Mouse (Mus musculus): ENCODE measurements around the gene Cdk2ap2.
"Not testable (repeated sequence)": the region's sequence is repeated elsewhere in the genome, so short reads cannot be mapped to it uniquely, and the experiment has no call there.

Cdk2ap2 gene

GRCm38 (mm10) chr19:4066877-4067276 lies 30.1 kb upstream of the Cdk2ap2 start:
- no peak for DNase-seq (ENCODE audit: low spot score in 2 of 2)

DNA sequence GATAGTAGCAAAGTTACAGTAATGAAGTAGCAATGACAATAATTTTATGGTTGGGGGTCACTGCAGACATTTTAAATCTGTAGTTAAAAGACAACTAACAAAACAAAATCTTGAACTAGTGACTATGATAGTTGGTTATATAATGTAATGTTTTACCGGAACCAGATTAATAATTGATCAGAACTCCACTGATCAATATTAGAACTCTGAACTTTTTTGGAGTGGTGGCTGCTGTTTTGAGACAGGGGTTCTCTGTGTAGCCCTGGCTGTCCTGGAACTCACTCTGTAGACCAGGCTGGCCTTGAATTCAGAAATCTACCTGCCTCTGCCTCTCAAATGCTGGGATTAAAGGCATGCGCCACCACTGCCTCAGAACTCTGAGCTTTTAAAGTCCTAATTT lies 28.7 kb upstream of the Cdk2ap2 start:
- not testable (repeated sequence) for DNase-seq (ENCODE audit: low spot score in 2 of 2)

GRCm38 (mm10) chr19:4068717-4069410 lies 28.1 kb upstream of the Cdk2ap2 start:
- DNase-seq (ENCODE audit: low spot score in 2 of 2): no peak

DNA sequence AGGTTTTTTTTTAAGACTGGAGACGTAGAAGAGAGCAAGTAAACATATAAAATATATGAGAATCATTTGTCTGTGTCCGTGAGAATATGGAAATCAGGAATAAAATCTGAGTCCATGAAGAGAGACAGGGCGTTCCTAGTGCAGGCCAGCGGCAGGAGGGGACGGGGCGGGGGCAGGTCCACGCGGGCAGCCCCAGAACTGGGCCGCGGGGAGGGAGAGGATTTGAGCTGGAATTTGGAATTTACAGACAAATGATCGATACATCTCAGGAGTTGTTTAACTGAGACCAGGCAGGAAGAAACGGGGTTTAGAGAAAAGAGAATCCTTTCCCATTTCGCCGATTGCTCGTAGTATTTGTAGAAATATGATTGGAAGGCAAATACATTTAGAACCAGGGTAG lies 26.7 kb upstream of the Cdk2ap2 start:
- no peak for DNase-seq (ENCODE audit: low spot score in 2 of 2)

GRCm38 (mm10) chr19:4070756-4071155 lies 26.2 kb upstream of the Cdk2ap2 start:
- DNase-seq (ENCODE audit: low spot score in 2 of 2): no peak

DNA sequence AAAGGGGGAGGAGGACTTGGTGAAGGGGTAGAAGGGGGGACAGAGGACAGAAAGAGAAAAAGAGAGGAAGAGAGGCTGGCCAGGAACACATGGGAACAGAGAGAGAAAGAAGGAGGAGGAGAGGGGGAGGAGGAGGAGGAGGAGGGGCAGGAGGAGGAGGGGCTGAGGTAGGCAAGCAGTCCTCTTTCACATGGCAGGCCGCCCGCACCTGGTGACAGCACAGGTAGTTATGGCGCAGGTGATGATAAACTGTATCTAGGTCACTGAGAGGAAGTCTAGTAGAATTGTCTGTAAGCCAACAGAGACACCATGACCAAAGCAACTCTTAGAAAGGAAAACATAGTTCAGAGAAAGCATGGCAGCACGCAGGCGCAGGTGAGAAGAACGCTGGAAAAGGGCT lies 25.6 kb upstream of the Cdk2ap2 start:
- DNase-seq (ENCODE audit: low spot score in 2 of 2): no peak

- DNase-seq (ENCODE audit: low spot score in 2 of 2): no peak
Observed at GRCm38 (mm10) chr19:4072706-4073424, 24.1 kb upstream of the Cdk2ap2 start.

GRCm38 (mm10) chr19:4075531-4075930 lies 21.5 kb upstream of the Cdk2ap2 start:
- DNase-seq (ENCODE audit: low spot score in 2 of 2): no peak

DNA sequence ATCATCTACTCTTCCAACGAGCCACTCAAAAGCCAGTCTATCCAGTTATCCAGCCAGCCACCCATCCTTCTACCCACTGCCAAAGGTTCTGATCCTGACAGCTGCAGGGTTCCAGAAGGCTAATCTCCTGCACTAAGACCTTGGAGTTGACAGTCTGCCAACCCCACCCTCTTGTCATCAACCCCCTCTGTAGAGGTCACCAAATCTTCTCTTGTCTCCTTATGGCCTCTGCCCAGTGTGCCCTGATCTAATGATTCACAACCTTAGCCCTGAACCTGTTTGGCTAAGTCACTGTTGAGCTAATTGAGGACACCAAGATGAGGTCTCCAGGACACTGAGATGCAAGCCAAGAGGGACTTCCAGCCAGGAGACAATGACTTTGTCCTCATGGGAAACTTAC lies 17.4 kb upstream of the Cdk2ap2 start:
- peak in 1 of 2 experiments; percentile 50 for DNase-seq (ENCODE audit: low spot score in 2 of 2)

DNA sequence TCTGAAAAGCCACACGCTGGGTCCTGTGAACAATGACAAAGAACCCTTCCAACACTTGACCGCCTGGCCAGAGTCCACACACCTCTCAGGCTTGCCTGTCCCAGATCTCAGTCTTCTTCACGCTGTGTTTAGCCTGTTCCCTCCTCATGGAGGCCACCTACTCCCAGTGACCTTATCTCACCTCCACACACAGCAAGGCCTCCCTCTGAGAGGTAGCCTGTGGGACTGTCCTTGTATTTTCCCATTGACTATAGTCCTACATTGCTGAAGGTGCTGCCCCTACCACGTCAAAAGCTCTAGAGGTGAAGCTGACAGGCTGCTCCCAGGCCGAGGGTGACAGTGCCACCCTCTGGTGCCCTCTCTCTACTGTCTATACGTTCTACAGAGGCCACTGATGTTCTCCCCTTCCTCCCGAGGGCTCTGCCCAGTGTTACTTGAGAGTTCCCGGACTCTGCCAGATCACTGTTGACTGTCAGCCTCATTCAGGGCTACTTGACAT lies 16.4 kb upstream of the Cdk2ap2 start:
- DNase-seq (ENCODE audit: low spot score in 2 of 2): no peak

- no peak for DNase-seq (ENCODE audit: low spot score in 2 of 2)
Observed at GRCm38 (mm10) chr19:4081394-4081793, 15.6 kb upstream of the Cdk2ap2 start, which contains the start of gene Cabp2. Gene Cabp2, plus strand, starts transcription at chr19:4081578.

DNA sequence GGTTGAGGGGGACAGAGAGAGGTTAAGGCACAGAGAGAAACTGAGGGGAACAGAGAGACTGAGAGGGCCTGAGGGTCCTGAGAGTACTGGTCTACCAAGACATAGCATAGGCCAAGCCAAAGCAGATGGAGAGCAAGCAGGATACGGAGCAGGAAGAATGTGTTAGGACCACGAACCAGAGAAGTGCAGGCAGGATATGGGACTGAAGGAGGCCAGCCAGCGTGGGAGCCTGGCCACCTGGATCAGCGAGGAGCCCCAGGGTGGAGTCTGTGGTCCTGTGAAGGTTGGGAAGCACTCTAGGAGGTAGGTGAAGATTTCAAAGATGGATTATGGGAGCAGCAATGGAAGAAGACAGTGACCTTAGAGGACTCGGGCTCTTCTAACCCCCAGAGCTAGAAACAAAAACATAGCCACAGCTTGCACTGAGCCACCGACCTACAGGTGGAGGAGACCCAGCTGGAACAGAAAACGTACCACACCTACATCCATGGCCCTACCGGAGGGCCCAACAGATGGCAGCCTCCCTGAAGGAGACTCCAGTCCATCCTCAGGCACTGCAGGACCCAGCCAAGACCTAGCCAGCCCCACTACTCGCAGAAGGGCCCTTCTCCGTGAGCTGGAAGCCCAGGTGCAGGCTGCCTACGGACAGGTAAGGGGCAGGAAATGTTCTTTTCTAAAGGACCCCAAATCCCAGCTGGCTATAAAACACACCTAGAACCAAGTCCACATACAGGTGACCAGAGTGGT lies 14.6 kb upstream of the Cdk2ap2 start:
- DNase-seq (ENCODE audit: low spot score in 2 of 2): no peak

- DNase-seq (ENCODE audit: low spot score in 2 of 2): no peak
Observed at GRCm38 (mm10) chr19:4083316-4083715, 13.7 kb upstream of the Cdk2ap2 start.

GRCm38 (mm10) chr19:4083826-4084225 lies 13.2 kb upstream of the Cdk2ap2 start:
- DNase-seq (ENCODE audit: low spot score in 2 of 2): no peak

DNA sequence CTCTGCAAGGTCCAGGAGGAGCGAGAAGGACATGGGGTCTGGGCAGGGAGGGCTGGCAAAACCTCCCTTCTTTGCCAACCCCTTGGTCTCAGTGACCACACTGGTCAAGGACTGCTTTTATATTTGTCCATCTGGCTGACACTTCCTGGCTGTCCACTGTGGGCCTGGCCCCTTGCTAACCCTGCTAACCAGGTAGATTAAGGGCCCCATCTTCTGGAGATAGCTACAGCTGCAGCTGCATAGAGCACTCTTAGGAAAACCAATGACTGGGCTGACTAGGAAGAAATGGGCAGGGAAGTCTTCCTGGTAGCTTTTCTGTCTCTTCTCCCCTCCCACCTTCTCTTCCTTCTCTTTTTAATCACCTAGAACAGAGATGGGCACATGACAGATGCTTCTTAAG lies 12.0 kb upstream of the Cdk2ap2 start:
- no peak for DNase-seq (ENCODE audit: low spot score in 2 of 2)

- DNase-seq (ENCODE audit: low spot score in 2 of 2): no peak
Observed at GRCm38 (mm10) chr19:4086156-4086555, 10.8 kb upstream of the Cdk2ap2 start.

GRCm38 (mm10) chr19:4087090-4087489 lies 9.9 kb upstream of the Cdk2ap2 start:
- DNase-seq (ENCODE audit: low spot score in 2 of 2): no peak

DNA sequence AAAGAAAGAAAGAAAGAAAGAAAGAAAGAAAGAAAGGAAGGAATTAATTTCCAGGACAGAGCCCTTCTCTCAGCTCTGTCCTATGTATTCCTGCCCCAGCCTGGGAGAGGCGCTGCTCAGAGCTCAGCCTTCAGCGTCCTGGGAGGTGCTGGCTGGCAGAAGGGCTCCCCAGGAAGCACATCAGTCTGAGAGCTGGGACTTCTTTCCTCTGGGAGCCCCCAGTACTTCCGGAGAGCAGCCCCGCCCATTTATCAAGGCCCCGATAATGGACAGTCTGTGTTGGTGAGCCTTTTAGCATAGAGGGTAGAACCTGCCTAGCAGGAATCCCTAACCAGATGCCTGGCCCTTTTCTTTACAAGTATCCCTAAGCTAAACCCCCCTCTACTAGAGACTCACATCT lies 8.8 kb upstream of the Cdk2ap2 start:
- no peak for DNase-seq (ENCODE audit: low spot score in 2 of 2)

GRCm38 (mm10) chr19:4089128-4089527 lies 7.9 kb upstream of the Cdk2ap2 start:
- no peak for DNase-seq (ENCODE audit: low spot score in 2 of 2)

GRCm38 (mm10) chr19:4090446-4090845 lies 6.5 kb upstream of the Cdk2ap2 start:
- DNase-seq (ENCODE audit: low spot score in 2 of 2): no peak

DNA sequence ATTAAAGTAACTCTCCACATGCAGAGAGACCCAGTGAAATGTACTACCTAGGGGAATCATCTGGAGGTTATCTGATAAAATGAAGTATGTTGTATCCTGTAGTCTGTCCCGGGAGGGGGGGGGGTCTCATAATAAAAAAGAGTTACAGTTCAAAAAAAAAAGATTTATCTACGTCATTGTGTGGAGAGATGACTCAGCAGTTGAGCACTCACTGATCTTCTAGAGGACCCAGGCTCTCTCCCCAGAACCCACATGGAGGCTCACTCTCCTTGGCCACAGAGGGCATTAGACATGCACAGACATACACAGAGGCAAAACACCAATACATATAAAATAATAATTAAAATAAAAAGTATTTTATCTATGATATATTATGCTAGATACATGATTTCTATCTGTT lies 5.6 kb upstream of the Cdk2ap2 start:
- no peak for DNase-seq (ENCODE audit: low spot score in 2 of 2)

DNA sequence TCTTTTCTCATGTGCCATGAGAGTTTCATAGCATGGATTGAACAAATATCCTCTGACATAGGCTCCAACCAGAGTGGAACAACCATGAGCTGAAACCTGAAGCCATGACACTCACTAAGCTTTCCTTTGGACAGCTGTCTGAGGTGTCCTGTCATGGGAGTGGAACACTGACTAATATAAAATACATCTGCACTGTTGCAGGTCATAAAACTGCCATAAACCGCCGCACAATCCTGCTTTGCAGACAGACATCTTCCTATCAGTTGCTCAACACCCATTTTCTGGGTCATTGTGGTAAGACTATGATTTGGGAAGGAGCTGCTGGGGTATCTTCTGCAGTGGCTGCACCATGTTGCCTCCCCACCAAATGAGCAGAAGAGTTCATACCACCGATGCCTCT lies 4.2 kb upstream of the Cdk2ap2 start:
- no peak for DNase-seq (ENCODE audit: low spot score in 2 of 2)

GRCm38 (mm10) chr19:4093772-4094171 lies 3.2 kb upstream of the Cdk2ap2 start:
- DNase-seq (ENCODE audit: low spot score in 2 of 2): no peak
